Mouse (Mus musculus): ENCODE data around the gene Wdr72. TPM values are rescaled to one million over a fixed set of nuclear protein-coding genes. Genes with fewer than 3 reads are reported as not detected.

Gene Wdr72
- polyA plus RNA-seq, 1 experiment = 0.16 TPM

DNA sequence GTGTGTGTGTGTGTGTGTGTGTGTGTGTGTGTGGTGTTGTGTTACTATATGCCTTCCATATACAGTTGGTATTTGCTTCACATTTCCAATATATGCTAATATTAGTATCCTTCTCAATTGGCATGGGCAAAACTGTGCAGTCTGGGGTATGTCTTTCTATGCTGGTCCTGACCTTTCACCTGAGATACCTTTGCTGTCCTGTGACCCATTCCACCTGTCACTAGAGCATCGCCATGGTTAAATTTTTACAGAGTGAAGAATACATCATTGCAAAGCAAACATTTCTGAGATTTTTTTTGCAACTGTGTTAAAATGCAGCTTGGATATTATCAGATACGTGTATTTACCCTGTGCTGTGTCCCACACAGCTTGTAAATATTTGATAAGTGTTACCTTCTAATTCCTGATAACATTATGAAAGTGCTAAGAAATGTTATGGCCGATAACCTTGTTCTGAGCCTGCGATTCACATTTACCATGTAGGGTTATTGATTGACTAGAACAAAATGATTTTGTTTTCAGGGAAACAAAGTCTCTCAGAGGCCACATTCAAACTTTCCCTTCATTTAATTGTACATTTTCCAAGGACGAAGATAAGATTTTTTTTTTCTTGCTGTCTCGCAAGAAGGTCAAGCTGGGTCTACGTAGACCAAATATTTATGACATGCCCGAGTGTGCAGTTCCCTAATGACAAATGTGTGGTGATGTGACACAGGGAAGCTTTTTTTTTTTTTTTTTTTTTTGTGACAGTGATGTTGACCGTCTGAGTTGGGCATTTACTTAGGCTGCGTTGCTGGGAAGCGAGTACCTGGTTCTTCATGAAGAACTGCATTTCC, 214.2 kb downstream of the Wdr72 start:
- no peak overlapping the region for H3K4me3 ChIP-seq (ENCODE audit: control insufficient read depth, insufficient read depth, low read length)
- H3K36me3 ChIP-seq (ENCODE audit: control insufficient read depth, insufficient read depth, low read length) = no peaks in the 10 kb centered on the region
- 89% methylated on average over 11 of the region's 11 CpGs for WGBS
- no peak overlapping the region for H3K27ac ChIP-seq (ENCODE audit: control insufficient read depth, insufficient read depth, low read length)
- H3K4me1 ChIP-seq (replicated peaks; ENCODE audit: control insufficient read depth, insufficient read depth, low read length) = no peaks in the 10 kb centered on the region
- no peak for TF ChIP-seq CTCF (IDR thresholded peaks at IDR 0.05; ENCODE audit: borderline replicate concordance, control insufficient read depth, extremely low read depth, insufficient read depth, low read length, poor library complexity)
- TF ChIP-seq POLR2A (IDR thresholded peaks at IDR 0.05; ENCODE audit: control insufficient read depth, extremely low read depth, insufficient read depth, low read length, poor library complexity) = no peak
- no peak for DNase-seq
- no peaks in the 10 kb centered on the region for H3K27me3 ChIP-seq (ENCODE audit: control insufficient read depth, insufficient read depth, low read length)

- no peak for DNase-seq
- Histone ChIP-seq H3K27ac (ENCODE audit: control insufficient read depth, insufficient read depth, low read length) (no peak overlapping the region), H3K36me3 (ENCODE audit: control insufficient read depth, insufficient read depth, low read length) (no peaks in the 10 kb centered on the region), H3K27me3 (ENCODE audit: control insufficient read depth, insufficient read depth, low read length) (no peaks in the 10 kb centered on the region), H3K4me3 (ENCODE audit: control insufficient read depth, insufficient read depth, low read length) (no peak overlapping the region), H3K4me1 (replicated peaks; ENCODE audit: control insufficient read depth, insufficient read depth, low read length) (no peaks in the 10 kb centered on the region)
- TF ChIP-seq CTCF (IDR thresholded peaks at IDR 0.05; ENCODE audit: borderline replicate concordance, control insufficient read depth, extremely low read depth, insufficient read depth, low read length, poor library complexity) (no peak), POLR2A (IDR thresholded peaks at IDR 0.05; ENCODE audit: control insufficient read depth, extremely low read depth, insufficient read depth, low read length, poor library complexity) (no peak)
- 99% methylated on average over 3 of the region's 3 CpGs for WGBS
Observed at GRCm38 (mm10) chr9:74324925-74325295, 214.8 kb downstream of the Wdr72 start.

- Histone ChIP-seq H3K27ac (ENCODE audit: control insufficient read depth, insufficient read depth, low read length) (no peak overlapping the region), H3K36me3 (ENCODE audit: control insufficient read depth, insufficient read depth, low read length) (no peaks in the 10 kb centered on the region), H3K4me3 (ENCODE audit: control insufficient read depth, insufficient read depth, low read length) (no peak overlapping the region), H3K27me3 (ENCODE audit: control insufficient read depth, insufficient read depth, low read length) (no peaks in the 10 kb centered on the region), H3K4me1 (replicated peaks; ENCODE audit: control insufficient read depth, insufficient read depth, low read length) (no peaks in the 10 kb centered on the region)
- DNase-seq = no peak
- 87% methylated on average over 1 of the region's 1 CpGs for WGBS
- TF ChIP-seq CTCF (IDR thresholded peaks at IDR 0.05; ENCODE audit: borderline replicate concordance, control insufficient read depth, extremely low read depth, insufficient read depth, low read length, poor library complexity) (no peak), POLR2A (IDR thresholded peaks at IDR 0.05; ENCODE audit: control insufficient read depth, extremely low read depth, insufficient read depth, low read length, poor library complexity) (no peak)
Observed at GRCm38 (mm10) chr9:74325981-74326380, 215.8 kb downstream of the Wdr72 start.

- H3K27me3 ChIP-seq (ENCODE audit: control insufficient read depth, insufficient read depth, low read length) = no peaks in the 10 kb centered on the region
- TF ChIP-seq POLR2A (IDR thresholded peaks at IDR 0.05; ENCODE audit: control insufficient read depth, extremely low read depth, insufficient read depth, low read length, poor library complexity) (no peak), CTCF (IDR thresholded peaks at IDR 0.05; ENCODE audit: borderline replicate concordance, control insufficient read depth, extremely low read depth, insufficient read depth, low read length, poor library complexity) (no peak)
- no peak overlapping the region for H3K27ac ChIP-seq (ENCODE audit: control insufficient read depth, insufficient read depth, low read length)
- no peak for DNase-seq
- 75% methylated on average over 5 of the region's 5 CpGs for WGBS
- no peak overlapping the region for H3K4me3 ChIP-seq (ENCODE audit: control insufficient read depth, insufficient read depth, low read length)
- no peaks in the 10 kb centered on the region for H3K4me1 ChIP-seq (replicated peaks; ENCODE audit: control insufficient read depth, insufficient read depth, low read length)
- no peaks in the 10 kb centered on the region for H3K36me3 ChIP-seq (ENCODE audit: control insufficient read depth, insufficient read depth, low read length)
Observed at GRCm38 (mm10) chr9:74328821-74329220, 218.7 kb downstream of the Wdr72 start.

DNA sequence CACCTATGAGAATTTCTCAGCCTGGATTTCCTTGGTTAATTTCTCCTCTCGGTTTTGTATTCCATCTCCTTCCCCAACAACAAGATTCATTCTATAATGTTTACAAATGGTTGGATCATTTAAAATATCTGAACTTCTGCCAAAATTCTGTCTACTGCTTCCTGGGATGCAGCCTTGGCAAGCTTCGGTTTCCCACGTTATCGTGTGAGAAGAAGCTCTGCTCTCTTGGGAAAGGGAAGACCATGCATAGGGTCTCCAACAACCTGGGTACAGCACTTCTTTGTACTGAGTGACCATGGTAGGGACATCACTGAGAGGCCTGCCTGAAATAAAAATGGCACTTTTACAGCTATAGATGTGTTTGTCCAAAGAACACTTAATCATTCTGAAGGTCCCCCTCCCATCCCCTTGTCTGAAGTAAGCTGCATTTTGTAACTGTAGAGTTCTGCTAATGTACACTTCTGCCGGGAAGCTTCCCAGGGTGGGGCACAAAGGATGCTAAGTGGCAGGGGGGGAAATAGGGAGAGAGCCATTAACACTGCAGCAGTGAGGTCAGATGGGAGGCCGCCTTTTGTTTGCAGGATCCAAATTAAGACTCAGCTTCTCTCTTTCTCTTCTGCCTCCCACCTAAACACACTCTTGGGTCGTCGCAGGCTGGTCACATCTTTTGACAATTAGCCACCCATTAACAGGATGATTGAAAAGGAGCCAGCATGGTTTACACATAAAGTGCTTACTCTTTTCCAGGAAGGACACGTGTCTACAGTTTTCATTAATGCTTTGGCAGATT, 220.7 kb downstream of the Wdr72 start:
- TF ChIP-seq CTCF (IDR thresholded peaks at IDR 0.05; ENCODE audit: borderline replicate concordance, control insufficient read depth, extremely low read depth, insufficient read depth, low read length, poor library complexity) (no peak), POLR2A (IDR thresholded peaks at IDR 0.05; ENCODE audit: control insufficient read depth, extremely low read depth, insufficient read depth, low read length, poor library complexity) (no peak)

DNA sequence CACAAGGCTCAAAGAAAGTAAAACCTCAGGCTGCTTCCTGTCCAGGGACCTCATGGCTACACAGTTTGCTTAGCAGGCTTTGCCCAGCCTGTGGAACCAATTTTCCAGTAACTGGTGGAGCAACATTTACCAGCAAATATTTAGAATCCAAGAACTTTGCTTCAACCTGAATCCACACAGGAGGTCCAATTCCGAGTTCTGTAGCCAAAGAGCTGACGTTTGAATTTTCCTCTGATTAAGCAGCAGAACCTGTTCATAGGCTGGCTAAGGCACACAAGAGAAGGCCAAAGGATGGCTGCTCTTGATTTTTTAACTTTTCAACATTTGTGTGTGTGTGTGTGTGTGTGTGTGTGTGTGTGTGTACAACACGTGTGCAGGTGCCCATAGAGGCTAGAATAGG, 222.2 kb downstream of the Wdr72 start:
- Histone ChIP-seq H3K36me3 (ENCODE audit: control insufficient read depth, insufficient read depth, low read length) (no peaks in the 10 kb centered on the region), H3K4me1 (replicated peaks; ENCODE audit: control insufficient read depth, insufficient read depth, low read length) (no peaks in the 10 kb centered on the region), H3K27me3 (ENCODE audit: control insufficient read depth, insufficient read depth, low read length) (no peaks in the 10 kb centered on the region), H3K4me3 (ENCODE audit: control insufficient read depth, insufficient read depth, low read length) (no peak overlapping the region), H3K27ac (ENCODE audit: control insufficient read depth, insufficient read depth, low read length) (no peak overlapping the region)
- WGBS = 90% methylated on average over 3 of the region's 3 CpGs
- no peak for DNase-seq
- no peak for TF ChIP-seq POLR2A (IDR thresholded peaks at IDR 0.05; ENCODE audit: control insufficient read depth, extremely low read depth, insufficient read depth, low read length, poor library complexity)
- no peak for TF ChIP-seq CTCF (IDR thresholded peaks at IDR 0.05; ENCODE audit: borderline replicate concordance, control insufficient read depth, extremely low read depth, insufficient read depth, low read length, poor library complexity)

More for the DNA sequence above, 220.7 kb downstream of the Wdr72 start:
- no peaks in the 10 kb centered on the region for H3K36me3 ChIP-seq (ENCODE audit: control insufficient read depth, insufficient read depth, low read length)
- H3K27me3 ChIP-seq (ENCODE audit: control insufficient read depth, insufficient read depth, low read length) = no peaks in the 10 kb centered on the region
- 76% methylated on average over 9 of the region's 9 CpGs for WGBS
- H3K4me1 ChIP-seq (replicated peaks; ENCODE audit: control insufficient read depth, insufficient read depth, low read length) = no peaks in the 10 kb centered on the region
- no peak overlapping the region for H3K27ac ChIP-seq (ENCODE audit: control insufficient read depth, insufficient read depth, low read length)
- H3K4me3 ChIP-seq (ENCODE audit: control insufficient read depth, insufficient read depth, low read length) = no peak overlapping the region
- no peak for DNase-seq

Other genes with a start within 250 kb of the Wdr72 start
- gene Unc13c, start 141.4 kb upstream of the Wdr72 start, polyA plus RNA-seq (2012; rRNA removed) = 0.01 TPM in 1 of 2 replicates, not detected in the other